Mouse (Mus musculus): ENCODE results near the gene Smg6. TPM values are rescaled to one million over a fixed set of nuclear protein-coding genes. Genes with fewer than 3 reads are reported as not detected.

Gene Smg6
- polyA plus RNA-seq, 1 experiment from 2014 or later: 15.9 TPM

GRCm38 (mm10) chr11:75141038-75141437, 215.4 kb downstream of the Smg6 start:
- no peaks in the 10 kb centered on the region for H3K4me1 ChIP-seq (ENCODE audit: control insufficient read depth, insufficient read depth, low read length)
- no peak for ATAC-seq (ENCODE audit: low FRiP score, low TSS enrichment)
- H3K4me2 ChIP-seq (ENCODE audit: low read length): no peak overlapping the region
- H3K9ac ChIP-seq (replicated peaks; ENCODE audit: low read length): no peak overlapping the region
- no peak overlapping the region for H3K4me3 ChIP-seq (replicated peaks; ENCODE audit: low read depth, low read length)
- no peak for DNase-seq
- peaks cover 41% of the 10 kb centered on the region for H3K36me3 ChIP-seq (ENCODE audit: control insufficient read depth, insufficient read depth, low read length)
- 88% methylated on average over 3 of the region's 3 CpGs for WGBS
- H3K9me3 ChIP-seq (ENCODE audit: control insufficient read depth, low read length): no peaks in the 10 kb centered on the region
- no peaks in the 10 kb centered on the region for H3K27me3 ChIP-seq (ENCODE audit: control insufficient read depth, insufficient read depth, low read length)
- no peak overlapping the region for H3K27ac ChIP-seq (replicated peaks; ENCODE audit: low read depth, low read length)

- H3K9ac ChIP-seq (replicated peaks; ENCODE audit: low read length): no peak overlapping the region
- no peaks in the 10 kb centered on the region for H3K9me3 ChIP-seq (ENCODE audit: control insufficient read depth, low read length)
- H3K27me3 ChIP-seq (ENCODE audit: control insufficient read depth, insufficient read depth, low read length): no peaks in the 10 kb centered on the region
- peaks cover 43% of the 10 kb centered on the region for H3K36me3 ChIP-seq (ENCODE audit: control insufficient read depth, insufficient read depth, low read length)
- H3K4me3 ChIP-seq (replicated peaks; ENCODE audit: low read depth, low read length): no peak overlapping the region
- WGBS: 70% methylated on average over 1 of the region's 1 CpGs
- peaks cover 2% of the 10 kb centered on the region; the same call in 1 of the 2 replicates for H3K4me1 ChIP-seq (ENCODE audit: control insufficient read depth, insufficient read depth, low read length)
- no peak for DNase-seq
- H3K27ac ChIP-seq (replicated peaks; ENCODE audit: low read depth, low read length): no peak overlapping the region
- no peak for ATAC-seq (ENCODE audit: low FRiP score, low TSS enrichment)
- no peak overlapping the region for H3K4me2 ChIP-seq (ENCODE audit: low read length)
These were observed 216.3 kb downstream of the Smg6 start for GRCm38 (mm10) chr11:75141913-75142312.

- Histone ChIP-seq H3K36me3 (ENCODE audit: control insufficient read depth, insufficient read depth, low read length) (peaks cover 42% of the 10 kb centered on the region), H3K27me3 (ENCODE audit: control insufficient read depth, insufficient read depth, low read length) (no peaks in the 10 kb centered on the region), H3K9me3 (ENCODE audit: control insufficient read depth, low read length) (no peaks in the 10 kb centered on the region), H3K4me2 (ENCODE audit: low read length) (no peak overlapping the region), H3K4me1 (ENCODE audit: control insufficient read depth, insufficient read depth, low read length) (peaks cover 10% of the 10 kb centered on the region), H3K9ac (replicated peaks; ENCODE audit: low read length) (no peak overlapping the region), H3K27ac (replicated peaks; ENCODE audit: low read depth, low read length) (no peak overlapping the region), H3K4me3 (replicated peaks; ENCODE audit: low read depth, low read length) (no peak overlapping the region)
- DNase-seq (no peak), ATAC-seq (ENCODE audit: low FRiP score, low TSS enrichment) (no peak)
- WGBS: 91% methylated on average over 4 of the region's 4 CpGs
These were observed 217.1 kb downstream of the Smg6 start for GRCm38 (mm10) chr11:75142749-75143148.

- no peak overlapping the region for H3K4me2 ChIP-seq (ENCODE audit: low read length)
- H3K9ac ChIP-seq (replicated peaks; ENCODE audit: low read length): no peak overlapping the region
- H3K36me3 ChIP-seq (ENCODE audit: control insufficient read depth, insufficient read depth, low read length): peaks cover 39% of the 10 kb centered on the region
- ATAC-seq (ENCODE audit: low FRiP score, low TSS enrichment) (no peak), DNase-seq (no peak)
- no peak overlapping the region for H3K4me3 ChIP-seq (replicated peaks; ENCODE audit: low read depth, low read length)
- peaks cover 12% of the 10 kb centered on the region for H3K4me1 ChIP-seq (ENCODE audit: control insufficient read depth, insufficient read depth, low read length)
- no peaks in the 10 kb centered on the region for H3K9me3 ChIP-seq (ENCODE audit: control insufficient read depth, low read length)
- WGBS: 93% methylated on average over 2 of the region's 2 CpGs
- H3K27ac ChIP-seq (replicated peaks; ENCODE audit: low read depth, low read length): no peak overlapping the region
- H3K27me3 ChIP-seq (ENCODE audit: control insufficient read depth, insufficient read depth, low read length): no peaks in the 10 kb centered on the region
These were observed 220.2 kb downstream of the Smg6 start for GRCm38 (mm10) chr11:75145841-75146240.

GRCm38 (mm10) chr11:75147106-75147845, 221.7 kb downstream of the Smg6 start:
- peak; percentile 46; the same call in 1 of the 2 replicates for ATAC-seq (ENCODE audit: low FRiP score, low TSS enrichment)
- H3K4me1 ChIP-seq (ENCODE audit: control insufficient read depth, insufficient read depth, low read length): peaks cover 12% of the 10 kb centered on the region
- no peaks in the 10 kb centered on the region for H3K27me3 ChIP-seq (ENCODE audit: control insufficient read depth, insufficient read depth, low read length)
- H3K36me3 ChIP-seq (ENCODE audit: control insufficient read depth, insufficient read depth, low read length): peaks cover 35% of the 10 kb centered on the region
- no peak overlapping the region for H3K4me3 ChIP-seq (replicated peaks; ENCODE audit: low read depth, low read length)
- H3K27ac ChIP-seq (replicated peaks; ENCODE audit: low read depth, low read length): peak overlapping the region; percentile 74
- no peak overlapping the region for H3K4me2 ChIP-seq (ENCODE audit: low read length)
- DNase-seq: peak; percentile 75
- H3K9ac ChIP-seq (replicated peaks; ENCODE audit: low read length): no peak overlapping the region
- WGBS: 44% methylated on average over 11 of the region's 11 CpGs
- no peaks in the 10 kb centered on the region for H3K9me3 ChIP-seq (ENCODE audit: control insufficient read depth, low read length)

- H3K4me1 ChIP-seq (ENCODE audit: control insufficient read depth, insufficient read depth, low read length): peaks cover 12% of the 10 kb centered on the region
- no peak for ATAC-seq (ENCODE audit: low FRiP score, low TSS enrichment)
- peak overlapping the region; percentile 74 for H3K27ac ChIP-seq (replicated peaks; ENCODE audit: low read depth, low read length)
- 56% methylated on average over 3 of the region's 3 CpGs for WGBS
- no peaks in the 10 kb centered on the region for H3K27me3 ChIP-seq (ENCODE audit: control insufficient read depth, insufficient read depth, low read length)
- H3K36me3 ChIP-seq (ENCODE audit: control insufficient read depth, insufficient read depth, low read length): peaks cover 32% of the 10 kb centered on the region
- H3K9me3 ChIP-seq (ENCODE audit: control insufficient read depth, low read length): no peaks in the 10 kb centered on the region
- DNase-seq: no peak
- H3K9ac ChIP-seq (replicated peaks; ENCODE audit: low read length): no peak overlapping the region
- no peak overlapping the region for H3K4me3 ChIP-seq (replicated peaks; ENCODE audit: low read depth, low read length)
- H3K4me2 ChIP-seq (ENCODE audit: low read length): no peak overlapping the region
These were observed 222.2 kb downstream of the Smg6 start for GRCm38 (mm10) chr11:75147846-75148168.

GRCm38 (mm10) chr11:75148332-75149035, 222.9 kb downstream of the Smg6 start:
- ATAC-seq (ENCODE audit: low FRiP score, low TSS enrichment) (no peak), DNase-seq (no peak)
- Histone ChIP-seq H3K9ac (replicated peaks; ENCODE audit: low read length) (no peak overlapping the region), H3K4me2 (ENCODE audit: low read length) (no peak overlapping the region), H3K4me1 (ENCODE audit: control insufficient read depth, insufficient read depth, low read length) (peaks cover 12% of the 10 kb centered on the region), H3K4me3 (replicated peaks; ENCODE audit: low read depth, low read length) (no peak overlapping the region), H3K36me3 (ENCODE audit: control insufficient read depth, insufficient read depth, low read length) (peaks cover 31% of the 10 kb centered on the region), H3K27me3 (ENCODE audit: control insufficient read depth, insufficient read depth, low read length) (no peaks in the 10 kb centered on the region), H3K27ac (replicated peaks; ENCODE audit: low read depth, low read length) (peak overlapping the region; percentile 74; the same call in 1 of the 2 replicates), H3K9me3 (ENCODE audit: control insufficient read depth, low read length) (no peaks in the 10 kb centered on the region)
- WGBS: 90% methylated on average over 11 of the region's 11 CpGs

- Histone ChIP-seq H3K36me3 (ENCODE audit: control insufficient read depth, insufficient read depth, low read length) (peaks cover 18% of the 10 kb centered on the region), H3K4me3 (replicated peaks; ENCODE audit: low read depth, low read length) (no peak overlapping the region), H3K9me3 (ENCODE audit: control insufficient read depth, low read length) (no peaks in the 10 kb centered on the region), H3K9ac (replicated peaks; ENCODE audit: low read length) (no peak overlapping the region), H3K4me2 (ENCODE audit: low read length) (no peak overlapping the region), H3K27ac (replicated peaks; ENCODE audit: low read depth, low read length) (no peak overlapping the region), H3K4me1 (ENCODE audit: control insufficient read depth, insufficient read depth, low read length) (peaks cover 12% of the 10 kb centered on the region), H3K27me3 (ENCODE audit: control insufficient read depth, insufficient read depth, low read length) (no peaks in the 10 kb centered on the region)
- ATAC-seq (ENCODE audit: low FRiP score, low TSS enrichment): no peak
- WGBS: 76% methylated on average over 1 of the region's 1 CpGs
- no peak for DNase-seq
These were observed 224.7 kb downstream of the Smg6 start for GRCm38 (mm10) chr11:75150346-75150745.
